Mouse (Mus musculus): Measurements from ENCODE around the gene Col13a1.

GRCm38 (mm10) chr10:62023821-62024551 lies 45.1 kb upstream of the Col13a1 start:
- TF ChIP-seq CTCF (IDR thresholded peaks at IDR 0.05; ENCODE audit: low read depth) = no peak
- TF ChIP-seq EP300 (IDR thresholded peaks at IDR 0.05; ENCODE audit: low read depth) = no peak

All from liver, embryonic 14.5 days (tissue).